Mouse (Mus musculus): ENCODE measurements around the gene Cpt1c. TPM values are rescaled to one million over a fixed set of nuclear protein-coding genes. Genes with fewer than 3 reads are reported as not detected.

Cpt1c gene
- polyA plus RNA-seq, 1 experiment from 2014 or later = 25.2 TPM

DNA sequence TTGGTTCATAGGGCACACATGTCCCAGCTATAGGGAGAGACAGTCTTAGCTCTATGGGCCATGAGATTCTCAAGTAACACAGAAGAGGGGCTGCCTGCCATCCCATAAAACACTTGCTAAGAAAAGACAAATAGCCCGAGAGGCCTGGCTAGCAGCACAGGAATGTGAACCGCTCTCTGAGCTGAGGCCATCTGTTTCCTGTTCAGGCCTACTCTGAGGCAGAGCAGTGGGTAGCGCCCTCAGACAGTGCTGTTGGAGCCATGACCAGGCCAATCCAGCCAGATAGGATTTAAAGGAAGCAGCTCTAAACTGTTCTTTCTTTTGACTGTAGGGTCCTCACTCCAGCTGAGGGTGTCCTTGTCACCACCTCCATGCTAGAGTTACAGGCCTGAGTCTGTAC, 29.9 kb upstream of the Cpt1c start:
- Histone ChIP-seq H3K4me1 (ENCODE audit: control insufficient read depth, insufficient read depth, low read length) (no peaks in the 10 kb centered on the region), H3K4me2 (ENCODE audit: low read depth) (no peak overlapping the region), H3K9ac (ENCODE audit: low read length) (no peak overlapping the region), H3K4me3 (ENCODE audit: low read depth, low read length) (no peak overlapping the region), H3K9me3 (ENCODE audit: control insufficient read depth, low read length) (no peaks in the 10 kb centered on the region), H3K36me3 (ENCODE audit: control insufficient read depth, insufficient read depth, low read length) (peaks cover 72% of the 10 kb centered on the region), H3K27ac (ENCODE audit: low read depth, low read length) (no peak overlapping the region), H3K27me3 (ENCODE audit: control insufficient read depth, insufficient read depth, low read length) (no peaks in the 10 kb centered on the region)
- 63% methylated on average over 3 of the region's 3 CpGs for WGBS
- DNase-seq (ENCODE audit: low spot score) (no peak), ATAC-seq (ENCODE audit: insufficient read depth, low FRiP score, low TSS enrichment) (no peak)

DNA sequence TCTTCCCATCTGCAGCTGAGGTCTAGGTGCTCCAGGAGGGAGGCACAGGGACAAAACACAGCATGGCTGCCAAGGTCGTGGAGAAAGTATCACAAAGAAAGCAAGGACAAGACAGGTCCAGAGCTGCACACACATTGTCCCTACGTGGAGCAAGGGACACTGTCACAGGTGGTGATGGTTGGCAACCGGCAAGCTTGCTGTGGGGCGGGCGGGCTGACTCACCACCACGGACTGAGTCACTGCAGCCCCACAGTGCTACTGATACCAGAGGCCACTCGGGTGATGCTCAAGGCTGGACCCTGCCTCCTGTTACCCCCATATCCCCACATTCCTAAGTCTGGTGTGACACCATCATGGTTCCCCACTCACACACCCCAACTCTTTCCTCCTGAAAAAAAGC, 27.8 kb upstream of the Cpt1c start:
- H3K27me3 ChIP-seq (ENCODE audit: control insufficient read depth, insufficient read depth, low read length) = no peaks in the 10 kb centered on the region
- H3K4me2 ChIP-seq (ENCODE audit: low read depth) = no peak overlapping the region
- ATAC-seq (ENCODE audit: insufficient read depth, low FRiP score, low TSS enrichment) (no peak), DNase-seq (ENCODE audit: low spot score) (no peak)
- no peak overlapping the region for H3K9ac ChIP-seq (ENCODE audit: low read length)
- H3K9me3 ChIP-seq (ENCODE audit: control insufficient read depth, low read length) = no peaks in the 10 kb centered on the region
- peaks cover 59% of the 10 kb centered on the region for H3K36me3 ChIP-seq (ENCODE audit: control insufficient read depth, insufficient read depth, low read length)
- no peak overlapping the region for H3K4me3 ChIP-seq (ENCODE audit: low read depth, low read length)
- H3K4me1 ChIP-seq (ENCODE audit: control insufficient read depth, insufficient read depth, low read length) = peaks cover 7% of the 10 kb centered on the region
- H3K27ac ChIP-seq (ENCODE audit: low read depth, low read length) = no peak overlapping the region
- 91% methylated on average over 7 of the region's 7 CpGs for WGBS

DNA sequence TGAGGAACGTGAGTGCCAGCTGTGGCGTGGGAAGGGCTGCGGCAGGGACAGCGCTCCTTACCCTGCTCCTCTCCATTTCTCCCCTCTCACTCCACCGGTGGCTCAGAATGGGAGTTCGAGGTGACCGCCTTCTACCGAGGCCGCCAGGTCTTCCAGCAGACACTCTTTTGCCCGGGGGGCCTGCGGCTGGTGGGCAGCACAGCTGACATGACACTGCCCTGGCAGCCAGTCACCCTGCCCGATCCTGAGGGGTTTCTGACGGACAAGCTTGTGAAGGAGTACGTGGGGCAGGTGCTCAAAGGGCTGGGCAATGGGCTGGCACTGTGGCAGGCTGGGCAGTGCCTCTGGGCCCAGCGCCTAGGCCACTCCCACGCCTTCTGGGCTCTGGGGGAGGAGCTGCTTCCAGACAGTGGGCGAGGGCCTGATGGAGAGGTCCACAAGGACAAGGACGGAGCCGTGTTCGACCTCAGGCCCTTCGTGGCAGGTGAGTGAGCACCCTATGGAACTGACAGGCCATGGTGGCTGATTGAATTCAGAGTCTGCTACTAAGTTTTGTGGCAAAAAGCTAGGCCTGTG, 26.0 kb upstream of the Cpt1c start:
- no peak overlapping the region for H3K4me2 ChIP-seq (ENCODE audit: low read depth)
- peaks cover 13% of the 10 kb centered on the region for H3K4me1 ChIP-seq (ENCODE audit: control insufficient read depth, insufficient read depth, low read length)
- 91% methylated on average over 21 of the region's 21 CpGs for WGBS
- H3K27ac ChIP-seq (ENCODE audit: low read depth, low read length) = no peak overlapping the region
- H3K9me3 ChIP-seq (ENCODE audit: control insufficient read depth, low read length) = no peaks in the 10 kb centered on the region
- ATAC-seq (ENCODE audit: insufficient read depth, low FRiP score, low TSS enrichment) (no peak), DNase-seq (ENCODE audit: low spot score) (no peak)
- H3K27me3 ChIP-seq (ENCODE audit: control insufficient read depth, insufficient read depth, low read length) = no peaks in the 10 kb centered on the region
- no peak overlapping the region for H3K9ac ChIP-seq (ENCODE audit: low read length)
- peaks cover 42% of the 10 kb centered on the region for H3K36me3 ChIP-seq (ENCODE audit: control insufficient read depth, insufficient read depth, low read length)
- H3K4me3 ChIP-seq (ENCODE audit: low read depth, low read length) = no peak overlapping the region

DNA sequence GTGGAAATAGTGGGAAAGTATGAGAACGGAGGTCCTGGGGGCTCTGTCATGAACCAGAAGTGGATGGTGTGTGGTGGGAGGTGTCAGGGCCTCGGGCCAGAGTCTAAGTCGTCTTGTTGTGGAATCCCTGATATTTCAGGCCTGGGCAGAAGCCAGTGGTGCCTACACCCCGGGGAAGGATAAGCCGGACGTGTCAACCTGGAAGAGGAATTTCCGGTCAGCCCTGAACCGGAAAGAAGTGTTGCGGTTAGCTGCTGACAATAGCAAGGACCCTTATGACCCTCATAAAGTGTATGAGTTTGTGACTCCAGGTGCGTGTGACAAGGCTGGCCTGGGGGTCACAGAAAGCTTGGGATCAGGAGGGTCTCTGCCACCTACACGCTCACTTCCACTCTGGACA, 25.1 kb upstream of the Cpt1c start:
- WGBS = 84% methylated on average over 11 of the region's 11 CpGs
- no peak for DNase-seq (ENCODE audit: low spot score)
- peaks cover 13% of the 10 kb centered on the region for H3K4me1 ChIP-seq (ENCODE audit: control insufficient read depth, insufficient read depth, low read length)
- no peak for ATAC-seq (ENCODE audit: insufficient read depth, low FRiP score, low TSS enrichment)
- H3K9ac ChIP-seq (ENCODE audit: low read length) = no peak overlapping the region
- H3K27me3 ChIP-seq (ENCODE audit: control insufficient read depth, insufficient read depth, low read length) = no peaks in the 10 kb centered on the region
- no peak overlapping the region for H3K4me2 ChIP-seq (ENCODE audit: low read depth)
- no peak overlapping the region for H3K27ac ChIP-seq (ENCODE audit: low read depth, low read length)
- peaks cover 37% of the 10 kb centered on the region for H3K36me3 ChIP-seq (ENCODE audit: control insufficient read depth, insufficient read depth, low read length)
- H3K4me3 ChIP-seq (ENCODE audit: low read depth, low read length) = no peak overlapping the region
- H3K9me3 ChIP-seq (ENCODE audit: control insufficient read depth, low read length) = no peaks in the 10 kb centered on the region

DNA sequence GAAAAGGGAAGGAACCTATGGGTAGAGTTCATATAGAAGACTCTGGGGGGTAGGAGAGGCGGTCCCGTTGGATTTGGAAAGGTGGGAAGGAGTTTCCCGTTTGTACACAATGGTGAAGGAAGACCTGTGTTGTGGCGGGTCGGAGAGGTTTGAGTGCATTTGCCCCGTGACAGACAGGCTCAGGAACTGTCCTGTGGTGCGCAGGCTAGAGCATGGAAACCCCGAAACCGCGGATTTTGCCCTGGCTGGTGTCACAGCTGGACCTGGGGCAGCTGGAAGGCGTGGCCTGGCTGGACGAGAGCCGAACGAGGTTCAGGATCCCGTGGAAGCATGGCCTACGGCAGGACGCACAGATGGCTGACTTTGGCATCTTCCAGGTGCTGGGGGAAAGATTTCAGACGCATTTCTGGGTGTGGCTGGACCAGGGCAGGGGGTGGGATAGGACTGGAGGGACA, 23.9 kb upstream of the Cpt1c start, which contains the start of gene Bcl2l12:
Gene Bcl2l12, minus strand, starts transcription at position 212 of the 455 bp plus-strand sequence.
- DNase-seq (ENCODE audit: low spot score) = peak; percentile 37
- WGBS = 5% methylated on average over 18 of the region's 18 CpGs
- peak within 1 kb of the TSS; percentile 65 for H3K9ac ChIP-seq (ENCODE audit: low read length)

DNA sequence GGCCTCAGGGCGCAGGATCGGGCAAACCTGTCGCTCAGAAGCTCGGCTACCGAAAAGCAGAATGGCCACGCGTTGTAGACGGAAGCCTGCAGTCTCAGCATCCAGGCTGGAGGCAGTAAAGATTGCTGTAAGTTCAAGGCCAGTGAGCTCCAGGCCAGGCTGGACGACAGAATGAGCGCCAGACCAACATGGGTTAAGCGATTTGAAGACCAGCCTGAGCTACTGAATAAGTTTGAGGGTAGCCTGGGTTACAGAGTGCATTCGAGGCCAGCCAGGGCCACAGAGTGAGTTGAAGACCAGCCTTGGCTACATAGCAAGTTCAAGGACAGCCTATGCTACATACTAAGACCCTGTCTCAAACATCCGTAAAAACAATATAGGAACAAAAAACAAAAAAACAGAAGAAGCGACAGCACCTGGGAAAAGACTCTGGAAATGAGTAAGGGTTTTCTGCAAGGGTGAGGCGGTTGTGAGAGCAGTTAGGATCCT, 23.3 kb upstream of the Cpt1c start:
- ATAC-seq (ENCODE audit: insufficient read depth, low FRiP score, low TSS enrichment) = peak; percentile 16; the same call in 1 of the 2 replicates
- no peaks in the 10 kb centered on the region for H3K9me3 ChIP-seq (ENCODE audit: control insufficient read depth, low read length)
- H3K27ac ChIP-seq (ENCODE audit: low read depth, low read length) = peak overlapping the region; percentile 54
- no peak for DNase-seq (ENCODE audit: low spot score)
- peak overlapping the region; percentile 65 for H3K9ac ChIP-seq (ENCODE audit: low read length)
- 3% methylated on average over 15 of the region's 15 CpGs for WGBS
- peak overlapping the region; percentile 70 for H3K4me3 ChIP-seq (ENCODE audit: low read depth, low read length)
- H3K27me3 ChIP-seq (ENCODE audit: control insufficient read depth, insufficient read depth, low read length) = no peaks in the 10 kb centered on the region
- peak overlapping the region; percentile 88 for H3K4me2 ChIP-seq (ENCODE audit: low read depth)
- H3K36me3 ChIP-seq (ENCODE audit: control insufficient read depth, insufficient read depth, low read length) = peaks cover 26% of the 10 kb centered on the region
- H3K4me1 ChIP-seq (ENCODE audit: control insufficient read depth, insufficient read depth, low read length) = peaks cover 13% of the 10 kb centered on the region

More for the DNA sequence above, 23.9 kb upstream of the Cpt1c start, which contains the start of gene Bcl2l12:
- Histone ChIP-seq H3K4me3 (ENCODE audit: low read depth, low read length) (peak within 1 kb of the TSS; percentile 70), H3K27ac (ENCODE audit: low read depth, low read length) (peak within 1 kb of the TSS; percentile 54), H3K27me3 (ENCODE audit: control insufficient read depth, insufficient read depth, low read length) (no peaks in the 10 kb centered on the region), H3K4me2 (ENCODE audit: low read depth) (peak within 1 kb of the TSS; percentile 88), H3K9me3 (ENCODE audit: control insufficient read depth, low read length) (no peaks in the 10 kb centered on the region), H3K36me3 (ENCODE audit: control insufficient read depth, insufficient read depth, low read length) (peaks cover 32% of the 10 kb centered on the region), H3K4me1 (ENCODE audit: control insufficient read depth, insufficient read depth, low read length) (peaks cover 13% of the 10 kb centered on the region)
- no peak for ATAC-seq (ENCODE audit: insufficient read depth, low FRiP score, low TSS enrichment)

DNA sequence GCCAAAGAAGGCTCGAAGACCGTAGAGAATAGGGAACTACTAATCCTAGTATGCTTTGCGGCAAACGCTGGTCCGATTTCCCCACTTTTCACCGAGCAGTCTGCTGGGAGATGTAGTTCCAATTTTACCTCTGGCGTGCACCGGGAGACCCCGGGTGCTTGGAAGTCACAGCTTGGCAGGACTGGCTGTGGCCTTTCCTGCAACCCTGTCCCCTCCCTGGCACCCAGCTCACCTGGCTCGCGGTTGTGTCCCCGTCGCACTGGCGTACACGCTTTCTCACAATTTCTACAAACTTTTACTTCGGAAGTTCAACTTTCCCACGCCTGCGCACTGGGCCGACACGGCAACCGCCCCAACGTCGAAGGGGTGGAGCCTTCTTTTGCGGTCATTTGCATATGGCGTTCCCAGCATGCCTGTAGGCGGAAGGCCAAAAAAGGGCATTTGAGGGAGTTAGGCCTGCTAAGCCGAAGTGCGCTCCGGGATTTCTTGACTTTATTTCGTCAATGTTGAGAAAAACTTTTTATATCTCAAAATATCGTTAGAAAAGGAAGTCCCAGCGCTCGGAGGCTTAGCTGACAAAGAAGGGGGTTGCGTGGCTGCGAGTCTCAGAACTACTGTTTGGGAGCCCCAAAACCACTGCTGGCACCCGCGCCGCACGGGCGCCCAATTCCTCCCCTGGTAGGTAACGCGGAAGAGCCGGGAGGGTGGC, 22.7 kb upstream of the Cpt1c start, which contains the start of gene Irf3:
Gene Irf3, plus strand, starts transcription at position 418 of the 709 bp plus-strand sequence.
- DNase-seq (ENCODE audit: low spot score) (peak; percentile 95), ATAC-seq (ENCODE audit: insufficient read depth, low FRiP score, low TSS enrichment) (peak; percentile 89)
- H3K27ac ChIP-seq (ENCODE audit: low read depth, low read length) = peak within 1 kb of the TSS; percentile 54
- no peaks in the 10 kb centered on the region for H3K9me3 ChIP-seq (ENCODE audit: control insufficient read depth, low read length)
- H3K9ac ChIP-seq (ENCODE audit: low read length) = peak within 1 kb of the TSS; percentile 65
- under 1% methylated on average over 43 of the region's 43 CpGs for WGBS
- H3K4me2 ChIP-seq (ENCODE audit: low read depth) = peak within 1 kb of the TSS; percentile 88
- peaks cover 13% of the 10 kb centered on the region for H3K4me1 ChIP-seq (ENCODE audit: control insufficient read depth, insufficient read depth, low read length)
- peaks cover 25% of the 10 kb centered on the region for H3K36me3 ChIP-seq (ENCODE audit: control insufficient read depth, insufficient read depth, low read length)
- no peaks in the 10 kb centered on the region for H3K27me3 ChIP-seq (ENCODE audit: control insufficient read depth, insufficient read depth, low read length)
- H3K4me3 ChIP-seq (ENCODE audit: low read depth, low read length) = peak within 1 kb of the TSS; percentile 70

DNA sequence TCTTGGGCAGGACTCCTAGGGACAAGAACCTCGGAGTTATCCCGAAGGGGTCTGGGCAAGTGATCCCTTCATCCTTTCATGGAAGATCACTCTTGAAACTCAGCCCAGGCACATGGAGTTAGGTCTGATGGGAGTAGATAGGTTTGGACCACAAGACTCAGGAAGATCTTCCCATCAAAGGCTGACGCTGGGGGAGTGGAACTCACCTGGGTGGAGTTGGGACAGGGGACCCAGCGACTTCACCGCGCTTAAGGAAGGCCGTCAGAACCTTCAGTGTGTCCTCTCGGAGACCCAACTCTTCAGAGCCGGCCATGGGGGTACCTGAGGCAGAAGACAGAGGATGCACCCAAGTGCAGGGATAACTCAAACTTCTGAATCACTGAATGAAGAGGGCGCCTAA, 22.0 kb upstream of the Cpt1c start:
- peaks cover 21% of the 10 kb centered on the region for H3K36me3 ChIP-seq (ENCODE audit: control insufficient read depth, insufficient read depth, low read length)
- no peak overlapping the region for H3K27ac ChIP-seq (ENCODE audit: low read depth, low read length)
- H3K4me3 ChIP-seq (ENCODE audit: low read depth, low read length) = peak overlapping the region; percentile 70
- H3K9me3 ChIP-seq (ENCODE audit: control insufficient read depth, low read length) = no peaks in the 10 kb centered on the region
- H3K9ac ChIP-seq (ENCODE audit: low read length) = peak overlapping the region; percentile 65
- ATAC-seq (ENCODE audit: insufficient read depth, low FRiP score, low TSS enrichment) (no peak), DNase-seq (ENCODE audit: low spot score) (no peak)
- peaks cover 13% of the 10 kb centered on the region for H3K4me1 ChIP-seq (ENCODE audit: control insufficient read depth, insufficient read depth, low read length)
- H3K27me3 ChIP-seq (ENCODE audit: control insufficient read depth, insufficient read depth, low read length) = no peaks in the 10 kb centered on the region
- WGBS = 21% methylated on average over 10 of the region's 10 CpGs
- H3K4me2 ChIP-seq (ENCODE audit: low read depth) = peak overlapping the region; percentile 88
